Mouse (Mus musculus): ENCODE measurements around the gene Slc12a8.

GRCm38 (mm10) chr16:33591390-33592067, 74.4 kb downstream of the Slc12a8 start:
- TF ChIP-seq CTCF (IDR thresholded peaks at IDR 0.05; ENCODE audit: control insufficient read depth, insufficient read depth, low read length): no peak
- TF ChIP-seq POLR2A (IDR thresholded peaks at IDR 0.05; ENCODE audit: borderline replicate concordance, control insufficient read depth, low read depth, low read length): no peak

Measured in bone marrow, adult 2 months (tissue).